Mouse (Mus musculus) embryonic facial prominence, embryonic 15.5 days (tissue): ENCODE data around the gene Tmem202. TPM values are rescaled to one million over a fixed set of nuclear protein-coding genes. Genes with fewer than 3 reads are reported as not detected.

Experiments used
- polyA plus RNA-seq: library from polyadenylated mRNA; unstranded; fragments of >200 nt; fragmentation: Nextera tagmentation; extraction: Ambion mirVana; gene quantifications from 2 replicates; pipeline ENCODE4 v1.2.1, GENCODE M21; 2015

Gene Tmem202
- polyA plus RNA-seq, 1 experiment from 2014 or later = not detected

Other genes with a start within 250 kb of the Tmem202 start
- gene Adpgk, start 248.3 kb downstream of the Tmem202 start, polyA plus RNA-seq = 41.2 and 45.7 TPM in 2 replicates
- gene Bbs4, start 186.3 kb downstream of the Tmem202 start, polyA plus RNA-seq = 18.8 and 22.1 TPM in 2 replicates
- gene Arih1, start 53.2 kb downstream of the Tmem202 start, polyA plus RNA-seq = 14.5 and 15.0 TPM in 2 replicates
- 91.5 and 92.2 TPM in 2 replicates for gene Hexa, start 307 bp downstream of the Tmem202 start, polyA plus RNA-seq
- 0.48 and 0.62 TPM in 2 replicates for gene Celf6, start 38.1 kb upstream of the Tmem202 start, polyA plus RNA-seq
- gene Parp6, start 77.4 kb upstream of the Tmem202 start, polyA plus RNA-seq = 31.1 and 36.1 TPM in 2 replicates
- 1,163 and 1,229 TPM in 2 replicates for gene Pkm, start 116.5 kb upstream of the Tmem202 start, polyA plus RNA-seq
- gene Gramd2, start 140.3 kb upstream of the Tmem202 start, polyA plus RNA-seq = 6.6 and 7.6 TPM in 2 replicates
- gene Senp8, start 210.9 kb upstream of the Tmem202 start, polyA plus RNA-seq = 9.4 and 11.1 TPM in 2 replicates
- 13.1 and 13.9 TPM in 2 replicates for gene Myo9a, start 211.0 kb upstream of the Tmem202 start, polyA plus RNA-seq